Mouse (Mus musculus) intestine, postnatal 0 days (tissue): ENCODE measurements around the gene H2afx. TPM values are rescaled to one million over a fixed set of nuclear protein-coding genes. Genes with fewer than 3 reads are reported as not detected.
"Not testable (repeated sequence)": the region's sequence is repeated elsewhere in the genome, so short reads cannot be mapped to it uniquely, and the experiment has no call there.

ENCODE experiments used
- ATAC-seq: fragments of 200-750 bp; cut with Nextera tagmentation; 2 replicates; pipeline ENCODE4 v1.8.0; 2017; ENCODE audit warnings: mild to moderate bottlenecking, moderate TSS enrichment, moderate library complexity
- H3K27ac ChIP-seq: fragments of 300-500 bp; sonication (generic); 2 replicates; pipeline ENCODE4 v1.5.1; 2014; ENCODE audit warnings: mild to moderate bottlenecking, low read depth, low read length, moderate library complexity
- H3K27me3 ChIP-seq: fragments of 300-500 bp; sonication (generic); replicated peaks from 2 replicates; pipeline ENCODE4 v1.6.1; 2014; ENCODE audit warnings: low read length, mixed read lengths; ENCODE audit not compliant: control insufficient read depth, insufficient read depth
- H3K36me3 ChIP-seq: fragments of 300-500 bp; sonication (generic); 2 replicates; pipeline ENCODE4 v1.6.1; 2014; ENCODE audit warnings: mild to moderate bottlenecking, moderate library complexity; ENCODE audit not compliant: control insufficient read depth, insufficient read depth
- H3K4me1 ChIP-seq: fragments of 300-500 bp; sonication (generic); replicated peaks from 2 replicates; pipeline ENCODE4 v1.6.1; 2014; ENCODE audit warnings: antibody characterized with exemption, low read length, mixed read lengths; ENCODE audit not compliant: control insufficient read depth, insufficient read depth
- H3K4me2 ChIP-seq: fragments of 300-500 bp; sonication (generic); replicated peaks from 2 replicates; pipeline ENCODE4 v1.6.1; 2014; ENCODE audit warnings: low read depth, mild to moderate bottlenecking, moderate library complexity
- H3K4me3 ChIP-seq: fragments of 300-500 bp; sonication (generic); 2 replicates; pipeline ENCODE4 v1.5.1; 2014; ENCODE audit warnings: low read depth, low read length
- H3K9ac ChIP-seq: fragments of 300-500 bp; sonication (generic); 2 replicates; pipeline ENCODE4 v1.6.1; 2014; ENCODE audit warnings: mild to moderate bottlenecking, low read depth, low read length
- H3K9me3 ChIP-seq: fragments of 300-500 bp; sonication (generic); 2 replicates; pipeline ENCODE4 v1.6.1; 2016; ENCODE audit warnings: mixed run types; ENCODE audit not compliant: control insufficient read depth
- CTCF ChIP-seq: sonication (generic); IDR thresholded peaks from 2 replicates; pipeline ENCODE4 v1.5.1; 2016; ENCODE audit warnings: low read depth, mild to moderate bottlenecking, control low read depth, antibody characterized with exemption, moderate library complexity
- WGBS: fragments of 180-500 bp; shearing (Covaris S2); extraction: QIAGEN DNeasy Blood & Tissue Kit; methylation state at CpG from one replicate; pipeline ENCODE4 v1.1.7; 2014; 5-methylcytosine and 5-hydroxymethylcytosine counted together
- polyA plus RNA-seq: library from polyadenylated mRNA; unstranded; fragments of >200 nt; fragmentation: Nextera tagmentation; extraction: Ambion mirVana; gene quantifications from 2 replicates; pipeline ENCODE4 v1.2.1, GENCODE M21; 2015

The H2afx gene
- polyA plus RNA-seq, 1 experiment from 2014 or later: 89.1 TPM

GRCm38 (mm10) chr9:44327064-44327711 is 7.3 kb upstream of the H2afx start:
- Histone ChIP-seq H3K36me3 (peaks cover 17% of the 10 kb centered on the region; the same call in 1 of the 2 replicates), H3K4me1 (no peaks in the 10 kb centered on the region; the same call in 1 of the 2 replicates), H3K9ac (peak overlapping the region; percentile 87), H3K4me2 (peak overlapping the region; percentile 76), H3K4me3 (peak overlapping the region; percentile 82), H3K27me3 (no peaks in the 10 kb centered on the region), H3K9me3 (no peaks in the 10 kb centered on the region), H3K27ac (peak overlapping the region; percentile 91)
- peak; percentile 31 for ATAC-seq
- under 1% methylated on average over 22 of the region's 22 CpGs for WGBS
- TF ChIP-seq CTCF: no peak

DNA sequence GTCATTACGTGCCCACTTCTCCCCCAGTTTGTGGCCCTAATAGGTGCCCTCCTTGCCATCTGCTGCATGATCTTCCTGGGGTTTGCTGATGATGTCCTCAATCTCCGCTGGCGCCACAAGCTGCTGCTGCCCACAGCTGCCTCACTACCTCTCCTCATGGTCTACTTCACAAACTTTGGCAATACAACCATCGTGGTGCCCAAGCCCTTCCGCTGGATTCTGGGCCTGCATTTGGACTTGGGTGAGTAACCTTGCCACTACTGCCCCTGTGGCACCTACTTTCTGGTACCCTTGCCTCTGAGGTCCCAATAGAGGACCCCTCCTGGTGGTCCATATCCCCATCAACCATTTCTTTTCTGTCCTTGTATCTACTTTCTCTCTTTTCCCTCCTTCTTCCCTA is 6.6 kb upstream of the H2afx start:
- H3K9me3 ChIP-seq: no peaks in the 10 kb centered on the region
- H3K27me3 ChIP-seq: no peaks in the 10 kb centered on the region
- no peaks in the 10 kb centered on the region; the same call in 1 of the 2 replicates for H3K4me1 ChIP-seq
- H3K4me2 ChIP-seq: peak overlapping the region; percentile 76
- peaks cover 23% of the 10 kb centered on the region for H3K36me3 ChIP-seq
- no peak overlapping the region for H3K27ac ChIP-seq
- WGBS: 90% methylated on average over 5 of the region's 5 CpGs
- no peak for ATAC-seq
- TF ChIP-seq CTCF: no peak
- peak overlapping the region; percentile 82 for H3K4me3 ChIP-seq
- no peak overlapping the region for H3K9ac ChIP-seq

GRCm38 (mm10) chr9:44330736-44331135 is 3.8 kb upstream of the H2afx start:
- no peaks in the 10 kb centered on the region; the same call in 1 of the 2 replicates for H3K4me1 ChIP-seq
- H3K36me3 ChIP-seq: peaks cover 29% of the 10 kb centered on the region
- no peak overlapping the region for H3K4me3 ChIP-seq
- 71% methylated on average over 6 of the region's 6 CpGs for WGBS
- ATAC-seq: no peak
- no peak overlapping the region for H3K9ac ChIP-seq
- no peaks in the 10 kb centered on the region for H3K9me3 ChIP-seq
- H3K27ac ChIP-seq: no peak overlapping the region
- H3K27me3 ChIP-seq: no peaks in the 10 kb centered on the region
- no peak overlapping the region for H3K4me2 ChIP-seq
- TF ChIP-seq CTCF: no peak

GRCm38 (mm10) chr9:44332918-44333638 is 1.4 kb upstream of the H2afx start:
- Histone ChIP-seq H3K4me2 (no peak overlapping the region), H3K36me3 (peaks cover 29% of the 10 kb centered on the region), H3K4me3 (no peak overlapping the region), H3K9me3 (no peaks in the 10 kb centered on the region), H3K9ac (no peak overlapping the region), H3K27ac (no peak overlapping the region; the same call in 1 of the 2 replicates), H3K4me1 (no peaks in the 10 kb centered on the region), H3K27me3 (no peaks in the 10 kb centered on the region)
- no peak for ATAC-seq
- 92% methylated on average over 13 of the region's 13 CpGs for WGBS
- TF ChIP-seq CTCF: no peak

DNA sequence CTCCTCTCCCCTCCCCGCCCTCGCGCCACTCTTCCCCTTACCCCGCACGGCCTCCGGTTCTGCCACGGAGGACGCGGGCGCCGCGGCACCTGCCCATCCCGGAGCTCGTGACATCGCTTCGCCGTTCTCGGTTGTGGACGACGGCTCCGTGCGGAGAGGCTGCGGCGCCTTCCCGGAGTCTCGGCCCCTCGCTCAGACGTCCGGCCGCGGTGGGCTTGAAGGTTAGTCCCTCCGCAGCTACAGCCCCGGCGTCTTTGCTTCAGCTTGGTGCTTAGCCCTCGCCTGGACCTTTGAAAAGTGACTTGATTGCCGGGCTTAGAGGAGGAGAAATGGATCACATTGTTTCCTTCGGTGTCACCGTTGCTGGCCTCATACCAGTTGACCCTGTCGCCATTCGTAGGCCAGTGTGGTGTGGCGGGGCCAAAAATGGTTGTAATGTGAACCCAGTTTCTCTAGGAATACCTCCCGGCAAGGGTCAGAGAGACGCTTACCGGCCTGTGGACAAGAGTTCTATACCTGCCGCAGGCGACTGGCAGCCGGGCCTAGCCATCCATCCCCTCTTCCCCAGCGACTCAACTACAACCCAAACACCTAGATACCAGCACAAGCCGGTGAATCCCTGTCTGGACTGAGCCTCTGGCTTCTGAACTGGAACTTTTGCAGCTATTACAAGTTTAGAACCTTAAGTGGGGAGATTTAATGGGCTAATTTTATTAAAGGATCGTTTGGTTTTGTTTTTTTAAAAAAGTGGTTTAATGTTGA is 1.0 kb downstream of the H2afx start:
- H3K4me3 ChIP-seq: peak overlapping the region; percentile 67
- no peaks in the 10 kb centered on the region for H3K27me3 ChIP-seq
- under 1% methylated on average over 50 of the region's 50 CpGs for WGBS
- TF ChIP-seq CTCF: no peak
- H3K9me3 ChIP-seq: no peaks in the 10 kb centered on the region
- peak overlapping the region; percentile 93 for H3K4me2 ChIP-seq
- H3K27ac ChIP-seq: peak overlapping the region; percentile 80
- H3K36me3 ChIP-seq: peaks cover 38% of the 10 kb centered on the region
- H3K9ac ChIP-seq: peak overlapping the region; percentile 87
- peak; percentile 5 for ATAC-seq
- H3K4me1 ChIP-seq: no peaks in the 10 kb centered on the region

DNA sequence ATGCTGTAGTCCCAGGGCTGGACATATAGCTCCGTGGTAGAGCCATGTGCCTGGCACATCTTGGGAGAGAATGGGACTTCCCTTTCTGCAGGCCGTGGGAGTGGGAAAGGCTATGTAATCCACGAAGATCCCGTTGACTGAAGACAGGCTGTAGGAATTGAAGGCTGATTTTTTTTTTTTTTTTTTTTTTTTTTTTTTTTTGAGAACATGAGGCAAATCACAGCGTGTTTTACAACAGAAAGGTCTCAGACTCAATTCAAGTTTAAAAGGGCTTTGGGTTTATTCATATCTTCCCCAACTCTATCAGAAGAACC is 1.6 kb downstream of the H2afx start:
- WGBS: 2% methylated on average over 5 of the region's 5 CpGs
- no peak overlapping the region for H3K27ac ChIP-seq
- TF ChIP-seq CTCF: no peak

GRCm38 (mm10) chr9:44336513-44336912 is 2.0 kb downstream of the H2afx start:
- H3K27me3 ChIP-seq, H3K27ac ChIP-seq, H3K9me3 ChIP-seq, ATAC-seq, H3K4me1 ChIP-seq: not testable (repeated sequence)
- 23% methylated on average over 4 of the region's 4 CpGs for WGBS
- H3K36me3 ChIP-seq: peaks cover 36% of the 10 kb centered on the region
- 0 out of 2 replicates have a peak overlapping the region, but pooled peaks have one; percentile 22 for H3K9ac ChIP-seq
- H3K4me3 ChIP-seq: peak overlapping the region; percentile 67
- peak overlapping the region; percentile 93 for H3K4me2 ChIP-seq

More for the DNA sequence above, 1.6 kb downstream of the H2afx start:
- Histone ChIP-seq H3K9ac (peak overlapping the region; percentile 87), H3K4me2 (peak overlapping the region; percentile 93), H3K27me3 (no peaks in the 10 kb centered on the region), H3K9me3 (no peaks in the 10 kb centered on the region), H3K4me1 (no peaks in the 10 kb centered on the region), H3K4me3 (peak overlapping the region; percentile 67), H3K36me3 (peaks cover 37% of the 10 kb centered on the region)
- no peak for ATAC-seq
